Mouse (Mus musculus) midbrain, postnatal 0 days (tissue): ENCODE results near the gene Rpl34. TPM values are rescaled to one million over a fixed set of nuclear protein-coding genes. Genes with fewer than 3 reads are reported as not detected.

Experiments used
- ATAC-seq: fragments of 200-750 bp; cut with Nextera tagmentation; 2 replicates; pipeline ENCODE4 v1.8.0; 2017; ENCODE audit warnings: moderate number of reproducible peaks, mild to moderate bottlenecking, moderate TSS enrichment, moderate library complexity; ENCODE audit not compliant: low FRiP score
- DNase-seq: peaks from one replicate; pipeline ENCODE4 v3.0.0-alpha.2; 2015; ENCODE audit warnings: low spot score
- H3K27ac ChIP-seq: fragments of 300-500 bp; sonication (generic); 2 replicates; pipeline ENCODE4 v1.5.1; 2014; ENCODE audit warnings: low read depth, mild to moderate bottlenecking, low read length, mixed read lengths
- H3K27me3 ChIP-seq: fragments of 300-500 bp; sonication (generic); 2 replicates; pipeline ENCODE4 v1.6.1; 2014; ENCODE audit warnings: low read length, control low read depth, mixed read lengths; ENCODE audit not compliant: insufficient read depth
- H3K36me3 ChIP-seq: fragments of 300-500 bp; sonication (generic); 2 replicates; pipeline ENCODE4 v1.6.1; 2014; ENCODE audit warnings: low read length, control low read depth, mixed read lengths; ENCODE audit not compliant: insufficient read depth
- H3K4me1 ChIP-seq: fragments of 300-500 bp; sonication (generic); 2 replicates; pipeline ENCODE4 v1.6.1; 2014; ENCODE audit warnings: mild to moderate bottlenecking, control low read depth, antibody characterized with exemption, low read length, mixed read lengths; ENCODE audit not compliant: insufficient read depth
- H3K4me2 ChIP-seq: fragments of 300-500 bp; sonication (generic); 2 replicates; pipeline ENCODE4 v1.6.1; 2014; ENCODE audit warnings: low read depth, mild to moderate bottlenecking, low read length, mixed read lengths; ENCODE audit not compliant: poor library complexity, severe bottlenecking
- H3K4me3 ChIP-seq: fragments of 300-500 bp; sonication (generic); 2 replicates; pipeline ENCODE4 v1.5.1; 2014; ENCODE audit warnings: low read depth, mild to moderate bottlenecking, low read length, moderate library complexity
- H3K9ac ChIP-seq: fragments of 300-500 bp; sonication (generic); replicated peaks from 2 replicates; pipeline ENCODE4 v1.6.1; 2014; ENCODE audit warnings: mild to moderate bottlenecking, low read length, moderate library complexity, mixed read lengths; ENCODE audit not compliant: poor library complexity, severe bottlenecking
- H3K9me3 ChIP-seq: fragments of 300-500 bp; sonication (generic); 2 replicates; pipeline ENCODE4 v1.6.1; 2016; ENCODE audit warnings: low read length, control low read depth
- CTCF ChIP-seq: IDR thresholded peaks from 2 replicates; pipeline ENCODE4 v1.5.1; 2016; ENCODE audit warnings: antibody characterized with exemption, mild to moderate bottlenecking
- WGBS: fragments of 180-500 bp; shearing (Covaris S2); extraction: QIAGEN DNeasy Blood & Tissue Kit; methylation state at CpG from one replicate; pipeline ENCODE4 v1.1.7; 2014; 5-methylcytosine and 5-hydroxymethylcytosine counted together
- polyA plus RNA-seq: library from polyadenylated mRNA; unstranded; fragments of >200 nt; fragmentation: Nextera tagmentation; extraction: Ambion mirVana; gene quantifications from 2 replicates; pipeline ENCODE4 v1.2.1, GENCODE M21; 2015
- total RNA-seq: library from RNA; depleted of rRNA; stranded (reverse); fragments of >200 nt; gene quantifications from 2 replicates; pipeline ENCODE4 v1.2.3, GENCODE M21; 2014; rRNA removed

Rpl34 gene
- total and polyA plus RNA-seq, 2 experiments from 2014 or later: 411 to 496 TPM

DNA sequence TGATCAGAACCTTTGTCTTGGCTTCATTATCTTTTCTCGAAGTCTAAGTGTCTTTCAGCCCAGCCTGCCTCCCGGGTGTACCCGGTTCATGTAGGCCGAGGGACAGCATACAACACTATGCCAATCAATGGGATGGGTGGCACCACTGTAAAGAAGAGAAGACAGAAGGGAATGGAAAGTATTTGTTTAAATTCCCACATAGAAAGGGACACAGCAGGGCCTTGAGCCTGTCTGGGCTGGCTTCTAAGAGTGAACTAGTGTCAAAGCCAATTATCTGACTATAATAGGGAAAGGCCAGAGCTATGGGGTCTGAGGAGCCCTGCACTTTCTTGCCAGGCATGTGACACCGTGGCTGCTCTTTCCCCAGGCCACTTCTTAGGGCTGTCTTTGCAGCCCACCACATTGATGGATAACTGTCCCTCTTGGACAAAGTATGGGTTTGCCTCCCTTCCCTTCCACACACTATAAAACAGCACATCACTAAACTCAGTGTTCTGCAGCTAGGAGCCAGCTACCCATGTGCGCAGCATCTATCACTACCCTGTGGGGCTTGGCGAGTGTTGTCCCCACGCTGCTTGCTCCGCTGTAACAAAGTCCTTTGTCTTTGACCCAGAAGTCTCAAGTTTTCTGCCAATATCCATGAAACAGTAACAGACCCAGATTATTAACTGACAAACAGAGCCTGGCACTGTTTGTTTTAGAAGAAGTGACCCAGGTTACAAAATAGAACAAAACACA is 45.8 kb downstream of the Rpl34 start:
- no peak overlapping the region for H3K27ac ChIP-seq
- no peak for ATAC-seq
- TF ChIP-seq CTCF: no peak
- H3K4me3 ChIP-seq: no peak overlapping the region
- H3K9me3 ChIP-seq: no peaks in the 10 kb centered on the region
- H3K9ac ChIP-seq: no peak overlapping the region
- 0 out of 2 replicates have a peak, but pooled peaks cover 1% of the 10 kb centered on the region for H3K27me3 ChIP-seq
- DNase-seq: no peak
- no peaks in the 10 kb centered on the region for H3K36me3 ChIP-seq
- no peaks in the 10 kb centered on the region for H3K4me1 ChIP-seq
- no peak overlapping the region for H3K4me2 ChIP-seq
- 63% methylated on average over 9 of the region's 9 CpGs for WGBS

DNA sequence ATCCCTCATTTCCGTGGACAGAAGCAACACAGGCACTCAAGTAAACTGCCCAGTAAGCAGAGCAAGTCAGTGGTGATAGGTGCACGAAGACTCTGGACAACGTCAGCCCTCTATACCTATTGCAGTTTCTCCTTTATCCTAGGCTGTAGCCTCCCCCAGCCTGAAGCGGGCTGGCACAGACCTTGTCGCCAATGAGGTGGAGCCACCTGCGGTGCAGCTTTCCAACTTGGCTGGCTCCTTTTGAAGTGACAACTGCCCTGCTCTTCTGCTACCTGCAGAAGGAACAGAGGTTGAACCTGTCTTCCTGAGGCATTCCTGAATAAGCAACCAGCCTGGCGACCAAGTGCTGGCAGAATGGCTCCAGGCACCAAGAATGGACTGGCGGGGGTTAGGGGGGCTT is 46.4 kb downstream of the Rpl34 start:
- WGBS: 74% methylated on average over 8 of the region's 8 CpGs
- Histone ChIP-seq H3K9ac (no peak overlapping the region), H3K4me1 (no peaks in the 10 kb centered on the region), H3K36me3 (no peaks in the 10 kb centered on the region), H3K4me3 (no peak overlapping the region), H3K9me3 (no peaks in the 10 kb centered on the region), H3K27me3 (0 out of 2 replicates have a peak, but pooled peaks cover 3% of the 10 kb centered on the region), H3K27ac (no peak overlapping the region), H3K4me2 (no peak overlapping the region)
- DNase-seq (no peak), ATAC-seq (no peak)
- TF ChIP-seq CTCF: no peak

DNA sequence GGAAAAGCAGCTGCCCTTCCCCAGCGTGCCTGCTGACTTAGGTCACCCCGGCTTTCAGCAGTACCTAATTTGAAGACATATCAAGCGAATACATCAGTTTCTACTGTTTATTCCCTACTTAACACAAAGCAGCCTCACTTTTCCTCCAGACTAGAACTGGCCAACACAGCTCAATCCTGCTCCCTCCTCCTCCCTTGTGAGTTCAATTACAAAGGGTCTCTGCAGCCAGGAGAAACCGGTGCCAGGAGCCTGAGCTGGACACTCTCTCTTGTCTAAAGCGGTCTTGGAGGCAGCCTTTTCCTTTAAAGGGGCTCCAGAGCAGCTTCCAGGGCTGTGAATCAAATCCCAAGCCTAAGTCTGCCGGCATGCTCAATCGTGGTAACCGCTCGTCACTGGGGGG is 48.0 kb downstream of the Rpl34 start:
- TF ChIP-seq CTCF: no peak
- no peak for DNase-seq
- 0 out of 2 replicates have a peak, but pooled peaks cover 3% of the 10 kb centered on the region for H3K27me3 ChIP-seq
- WGBS: 76% methylated on average over 9 of the region's 9 CpGs
- no peak overlapping the region for H3K9ac ChIP-seq
- no peak overlapping the region for H3K4me2 ChIP-seq
- no peak overlapping the region for H3K27ac ChIP-seq
- no peaks in the 10 kb centered on the region for H3K9me3 ChIP-seq
- no peaks in the 10 kb centered on the region for H3K4me1 ChIP-seq
- ATAC-seq: no peak
- H3K4me3 ChIP-seq: no peak overlapping the region
- H3K36me3 ChIP-seq: no peaks in the 10 kb centered on the region

DNA sequence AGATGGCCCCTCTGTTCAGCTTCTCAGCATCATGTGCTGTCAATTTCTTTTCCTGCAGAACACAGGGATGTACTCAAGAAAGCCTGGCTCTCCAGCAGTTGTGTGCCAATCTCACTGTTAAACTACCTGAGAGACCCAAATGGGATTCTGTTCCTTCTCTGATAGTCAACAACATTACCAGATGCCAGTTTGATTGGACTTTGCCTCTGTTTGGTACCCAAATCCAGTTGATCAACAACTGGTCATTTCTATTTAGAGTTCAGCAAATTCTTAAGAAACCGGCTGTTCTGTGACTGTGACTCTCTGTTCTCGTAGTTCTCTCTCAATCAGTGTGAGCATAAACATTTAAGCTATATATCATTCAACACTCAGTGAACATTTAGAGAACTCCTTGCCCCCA is 49.0 kb downstream of the Rpl34 start:
- H3K27me3 ChIP-seq: 0 out of 2 replicates have a peak, but pooled peaks cover 3% of the 10 kb centered on the region
- H3K9ac ChIP-seq: no peak overlapping the region
- no peak overlapping the region for H3K4me3 ChIP-seq
- DNase-seq: no peak
- no peak overlapping the region for H3K27ac ChIP-seq
- no peaks in the 10 kb centered on the region for H3K9me3 ChIP-seq
- ATAC-seq: no peak
- H3K4me1 ChIP-seq: no peaks in the 10 kb centered on the region
- 92% methylated on average over 2 of the region's 2 CpGs for WGBS
- no peak overlapping the region for H3K4me2 ChIP-seq
- H3K36me3 ChIP-seq: no peaks in the 10 kb centered on the region
- TF ChIP-seq CTCF: no peak

DNA sequence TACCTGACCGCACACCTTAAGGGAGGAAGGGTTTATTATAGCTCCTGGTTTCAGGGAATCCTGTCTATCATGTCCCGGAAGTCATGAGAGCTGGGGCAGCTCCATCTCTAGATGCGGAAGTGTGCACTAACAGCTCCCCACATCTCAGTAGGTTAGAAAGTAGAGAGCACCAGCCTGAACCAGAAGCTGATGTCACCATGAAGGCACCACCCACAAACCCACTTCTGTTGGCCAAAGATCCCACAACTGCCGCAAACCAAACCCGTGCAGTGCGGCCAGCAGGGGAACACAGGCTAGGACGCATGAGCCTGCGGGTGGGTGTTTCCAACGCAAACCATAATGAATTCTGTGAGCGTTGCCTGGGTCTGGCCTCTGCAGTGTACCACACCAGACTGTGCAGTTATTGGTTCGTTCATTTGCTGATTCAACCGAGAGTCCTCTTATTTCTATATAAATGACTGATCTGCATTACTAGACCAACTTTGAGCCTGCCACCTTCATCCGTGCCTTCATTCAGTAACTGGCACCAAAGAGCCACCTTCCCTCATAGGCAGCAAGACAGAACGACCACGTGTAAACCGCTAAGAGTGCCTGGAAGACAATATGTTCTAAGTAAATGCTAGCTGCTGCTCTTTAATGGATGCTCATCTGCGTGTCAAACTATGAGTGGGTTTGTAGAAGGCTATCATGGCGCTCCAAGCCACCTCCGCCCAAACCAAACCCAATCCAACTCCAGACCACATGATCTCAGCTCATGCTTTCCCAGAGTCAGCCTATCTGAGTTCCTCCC is 52.3 kb downstream of the Rpl34 start:
- H3K9ac ChIP-seq: no peak overlapping the region
- TF ChIP-seq CTCF: no peak
- no peaks in the 10 kb centered on the region for H3K9me3 ChIP-seq
- H3K4me2 ChIP-seq: no peak overlapping the region
- H3K4me3 ChIP-seq: no peak overlapping the region
- ATAC-seq (no peak), DNase-seq (no peak)
- H3K27ac ChIP-seq: no peak overlapping the region
- 0 out of 2 replicates have a peak, but pooled peaks cover 3% of the 10 kb centered on the region for H3K27me3 ChIP-seq
- WGBS: 98% methylated on average over 19 of the region's 19 CpGs
- no peaks in the 10 kb centered on the region for H3K4me1 ChIP-seq
- H3K36me3 ChIP-seq: no peaks in the 10 kb centered on the region

Other genes starting within 250 kb of the Rpl34 start
- gene Etnppl, start 113.0 kb downstream of the Rpl34 start, total RNA-seq: 0.11 and 0.57 TPM in 2 replicates
- gene Etnppl, start 113.0 kb downstream of the Rpl34 start, polyA plus RNA-seq: 0.15 TPM in 1 of 2 replicates, not detected in the other
- gene Ostc, start 21.0 kb downstream of the Rpl34 start, total RNA-seq: 99.9 and 111 TPM in 2 replicates
- gene Ostc, start 21.0 kb downstream of the Rpl34 start, polyA plus RNA-seq: 160 and 170 TPM in 2 replicates